Mouse (Mus musculus): Measurements from ENCODE around the gene Foxp1.

DNA sequence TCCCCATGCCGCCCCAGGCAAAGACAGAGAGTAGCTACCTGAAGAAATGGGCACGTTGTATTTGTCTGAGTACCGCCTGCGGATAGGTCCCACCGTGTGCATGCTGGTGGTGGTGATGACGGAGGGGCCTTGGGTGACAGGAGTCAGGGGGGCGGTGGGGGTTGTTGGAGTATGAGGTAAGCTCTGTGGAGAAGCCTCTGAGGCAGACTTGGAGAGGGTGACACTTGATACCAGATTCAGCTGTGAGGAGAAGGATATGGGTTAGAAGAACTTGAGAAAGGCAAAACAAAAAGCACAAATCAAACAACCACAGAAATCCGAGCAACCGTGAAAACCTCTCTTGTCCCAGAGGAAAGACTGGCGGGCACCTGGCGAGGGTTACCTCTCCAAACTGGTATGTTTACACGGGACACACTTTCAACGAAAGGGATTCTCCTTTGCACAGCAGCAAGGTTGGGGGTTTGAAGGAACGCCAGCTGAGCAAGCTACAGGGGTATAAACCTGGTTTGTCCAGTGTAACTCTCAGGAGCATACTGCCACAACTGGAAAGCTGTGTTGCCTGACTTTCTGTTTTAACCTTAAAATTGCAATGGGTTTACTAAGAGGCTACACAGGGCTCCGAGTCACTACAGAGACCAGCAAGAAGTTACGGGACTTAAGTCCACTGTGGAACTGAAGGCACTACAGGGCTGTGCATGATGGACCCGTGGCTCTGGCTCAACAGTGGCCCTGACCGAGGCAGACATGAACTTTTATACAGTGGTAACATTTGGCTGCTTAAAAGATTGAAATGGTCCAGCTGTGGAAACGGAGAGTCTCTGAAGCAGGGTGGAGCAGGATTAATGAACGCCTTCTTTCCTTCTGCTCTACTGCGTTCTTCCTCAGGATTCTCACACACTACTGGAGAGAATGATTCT, 576.8 kb downstream of the Foxp1 start:
- TF ChIP-seq CTCF (IDR thresholded peaks at IDR 0.05; ENCODE audit: low read depth) (no peak), EP300 (IDR thresholded peaks at IDR 0.05; ENCODE audit: low read depth) (no peak)
